Mouse (Mus musculus): ENCODE results near the gene Pcca. TPM values are rescaled to one million over a fixed set of nuclear protein-coding genes. Genes with fewer than 3 reads are reported as not detected.

The Pcca gene
- polyA plus RNA-seq, 1 experiment: 18.8 TPM

DNA sequence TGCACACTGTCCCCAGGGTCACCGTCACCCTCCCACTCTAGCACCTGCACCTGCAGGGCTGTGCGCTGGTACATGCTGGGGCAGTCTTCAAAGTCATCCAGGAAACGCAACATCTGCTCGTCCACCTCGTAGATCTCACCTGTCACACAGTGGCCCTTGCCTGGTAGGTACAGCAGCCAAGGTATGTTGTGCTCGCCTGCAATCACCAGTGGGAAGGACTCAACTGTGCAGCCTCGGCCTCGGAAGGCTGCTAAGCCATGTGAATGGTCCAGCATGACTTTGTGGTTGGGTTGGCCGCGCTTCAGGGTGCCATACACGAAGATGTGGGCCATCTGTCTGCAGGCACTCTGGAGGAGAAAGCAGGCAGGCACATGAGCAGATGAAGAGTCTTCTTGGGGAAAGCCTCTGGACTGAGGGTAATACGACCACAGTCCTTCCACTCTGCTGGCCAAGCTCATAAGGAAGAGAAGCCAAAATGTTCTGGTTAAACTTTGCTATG lies 357.4 kb downstream of the Pcca start:
- Histone ChIP-seq H3K36me3 (ENCODE audit: control insufficient read depth, insufficient read depth) (peaks cover 8% of the 10 kb centered on the region), H3K79me2 (ENCODE audit: control insufficient read depth, insufficient read depth) (no peaks in the 10 kb centered on the region), H3ac (ENCODE audit: control insufficient read depth, insufficient read length) (no peak overlapping the region), H3K4me3 (no peak overlapping the region), H3K4me2 (ENCODE audit: low read depth) (no peak overlapping the region), H3K27me3 (ENCODE audit: control insufficient read depth, insufficient read depth, insufficient read length) (no peaks in the 10 kb centered on the region)
- TF ChIP-seq MYOD1 (IDR thresholded peaks at IDR 0.05; ENCODE audit: control insufficient read depth in 1 of 3, insufficient read length in 2 of 3, low read depth in 2 of 3) (no peak), POLR2A (IDR thresholded peaks at IDR 0.05; ENCODE audit: insufficient read length, low read depth) (no peak), MAX (IDR thresholded peaks at IDR 0.05; ENCODE audit: low read depth) (no peak), SRF (IDR thresholded peaks at IDR 0.05; ENCODE audit: control insufficient read depth, insufficient read length, low read depth) (no peak), USF1 (IDR thresholded peaks at IDR 0.05; ENCODE audit: low read depth) (no peak), MYOG (IDR thresholded peaks at IDR 0.05; ENCODE audit: control insufficient read depth in 1 of 3, insufficient read depth in 1 of 3, insufficient read length in 2 of 3, low read depth in 2 of 3) (no peak), TCF3 (IDR thresholded peaks at IDR 0.05; ENCODE audit: insufficient read length, low read depth) (no peak), POLR2AphosphoS2 (IDR thresholded peaks at IDR 0.05; ENCODE audit: insufficient read length, low read depth) (no peak), REST (IDR thresholded peaks at IDR 0.05; ENCODE audit: insufficient read depth, insufficient read length) (no peak), E2F4 (IDR thresholded peaks at IDR 0.05; ENCODE audit: insufficient read depth) (no peak), TCF12 (IDR thresholded peaks at IDR 0.05; ENCODE audit: insufficient read depth, poor library complexity, severe bottlenecking) (no peak), CEBPB (IDR thresholded peaks at IDR 0.05; ENCODE audit: insufficient read depth, poor library complexity, severe bottlenecking) (no peak)

DNA sequence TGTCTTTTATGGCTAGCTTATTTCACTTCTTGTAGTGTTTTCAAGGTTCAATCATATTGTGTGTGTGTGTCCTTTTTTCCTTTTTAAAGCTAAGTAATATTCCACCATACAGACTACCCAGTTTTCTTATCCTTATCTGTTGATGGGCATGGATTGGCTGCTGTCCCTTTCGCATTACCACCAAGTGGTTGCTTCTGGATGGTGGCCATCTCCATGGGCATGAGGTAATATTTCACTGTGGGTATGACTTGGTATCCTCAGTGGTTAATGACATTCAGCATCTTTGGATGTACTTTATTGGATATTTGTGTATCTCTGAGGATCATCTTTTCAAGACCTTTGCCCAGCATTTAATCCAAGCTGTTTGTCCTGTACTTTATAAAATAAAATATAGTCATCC lies 362.0 kb downstream of the Pcca start:
- H3K4me2 ChIP-seq (ENCODE audit: low read depth): no peak overlapping the region
- no peaks in the 10 kb centered on the region for H3K27me3 ChIP-seq (ENCODE audit: control insufficient read depth, insufficient read depth, insufficient read length)
- no peaks in the 10 kb centered on the region for H3K79me2 ChIP-seq (ENCODE audit: control insufficient read depth, insufficient read depth)
- no peak overlapping the region for H3ac ChIP-seq (ENCODE audit: control insufficient read depth, insufficient read length)
- H3K4me3 ChIP-seq: no peak overlapping the region
- no peak for TF ChIP-seq CEBPB (IDR thresholded peaks at IDR 0.05; ENCODE audit: insufficient read depth, poor library complexity, severe bottlenecking)
- no peak for TF ChIP-seq MYOD1 (IDR thresholded peaks at IDR 0.05; ENCODE audit: control insufficient read depth in 1 of 3, insufficient read length in 2 of 3, low read depth in 2 of 3)
- TF ChIP-seq REST (IDR thresholded peaks at IDR 0.05; ENCODE audit: insufficient read depth, insufficient read length): no peak
- TF ChIP-seq E2F4 (IDR thresholded peaks at IDR 0.05; ENCODE audit: insufficient read depth): no peak
- no peak for TF ChIP-seq POLR2A (IDR thresholded peaks at IDR 0.05; ENCODE audit: insufficient read length, low read depth)
- TF ChIP-seq MYOG (IDR thresholded peaks at IDR 0.05; ENCODE audit: control insufficient read depth in 1 of 3, insufficient read depth in 1 of 3, insufficient read length in 2 of 3, low read depth in 2 of 3): no peak
- TF ChIP-seq SRF (IDR thresholded peaks at IDR 0.05; ENCODE audit: control insufficient read depth, insufficient read length, low read depth): no peak
- no peak for TF ChIP-seq TCF12 (IDR thresholded peaks at IDR 0.05; ENCODE audit: insufficient read depth, poor library complexity, severe bottlenecking)
- no peak for TF ChIP-seq MAX (IDR thresholded peaks at IDR 0.05; ENCODE audit: low read depth)
- TF ChIP-seq TCF3 (IDR thresholded peaks at IDR 0.05; ENCODE audit: insufficient read length, low read depth): no peak
- no peak for TF ChIP-seq POLR2AphosphoS2 (IDR thresholded peaks at IDR 0.05; ENCODE audit: insufficient read length, low read depth)
- TF ChIP-seq USF1 (IDR thresholded peaks at IDR 0.05; ENCODE audit: low read depth): no peak
- no peaks in the 10 kb centered on the region for H3K36me3 ChIP-seq (ENCODE audit: control insufficient read depth, insufficient read depth)

DNA sequence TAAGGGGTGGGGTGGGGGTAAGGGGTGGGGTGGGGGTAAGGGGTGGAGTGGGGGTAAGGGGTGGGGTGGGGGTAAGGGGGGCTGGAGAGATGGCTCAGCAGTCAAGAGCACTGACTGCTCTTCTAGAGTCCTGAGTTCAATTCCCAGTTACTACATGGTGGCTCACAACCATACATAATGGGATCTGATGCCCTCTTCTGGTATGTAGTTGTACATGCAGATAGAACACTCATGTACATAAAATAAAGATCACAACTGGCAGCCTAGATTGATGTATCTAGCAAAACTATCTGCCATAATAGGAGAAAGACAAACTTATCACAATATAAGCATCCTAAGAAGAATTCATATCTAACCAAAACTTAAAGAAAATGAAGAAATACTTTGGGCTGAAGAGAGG lies 364.4 kb downstream of the Pcca start:
- no peak overlapping the region for H3K4me2 ChIP-seq (ENCODE audit: low read depth)
- no peak for TF ChIP-seq POLR2AphosphoS2 (IDR thresholded peaks at IDR 0.05; ENCODE audit: insufficient read length, low read depth)
- no peak for TF ChIP-seq USF1 (IDR thresholded peaks at IDR 0.05; ENCODE audit: low read depth)
- no peak for TF ChIP-seq E2F4 (IDR thresholded peaks at IDR 0.05; ENCODE audit: insufficient read depth)
- no peak overlapping the region for H3K4me3 ChIP-seq
- no peaks in the 10 kb centered on the region for H3K36me3 ChIP-seq (ENCODE audit: control insufficient read depth, insufficient read depth)
- no peaks in the 10 kb centered on the region for H3K27me3 ChIP-seq (ENCODE audit: control insufficient read depth, insufficient read depth, insufficient read length)
- no peak overlapping the region for H3ac ChIP-seq (ENCODE audit: control insufficient read depth, insufficient read length)
- H3K79me2 ChIP-seq (ENCODE audit: control insufficient read depth, insufficient read depth): no peaks in the 10 kb centered on the region

DNA sequence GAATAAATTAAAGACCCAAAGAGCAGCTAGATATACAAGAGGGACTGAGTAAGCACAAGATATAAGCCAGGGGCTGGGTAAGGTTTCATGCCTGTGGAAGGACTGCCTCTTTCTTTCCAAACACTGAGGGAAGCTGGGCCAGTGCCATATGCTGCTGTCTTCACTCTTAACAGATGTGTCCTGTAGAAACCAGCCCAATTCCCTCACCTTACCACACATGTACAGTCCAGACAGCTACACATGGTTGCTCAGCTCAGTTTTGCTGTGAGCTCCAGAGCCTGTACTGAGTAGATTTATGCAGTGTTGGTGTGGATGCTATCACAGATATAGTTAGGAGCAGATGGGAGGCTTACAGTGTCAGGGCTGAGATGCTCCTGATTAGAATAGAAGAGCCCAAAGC lies 366.6 kb downstream of the Pcca start:
- no peak for TF ChIP-seq TCF12 (IDR thresholded peaks at IDR 0.05; ENCODE audit: insufficient read depth, poor library complexity, severe bottlenecking)
- TF ChIP-seq MYOG (IDR thresholded peaks at IDR 0.05; ENCODE audit: control insufficient read depth in 1 of 3, insufficient read depth in 1 of 3, insufficient read length in 2 of 3, low read depth in 2 of 3): no peak
- TF ChIP-seq E2F4 (IDR thresholded peaks at IDR 0.05; ENCODE audit: insufficient read depth): no peak
- no peak for TF ChIP-seq MAX (IDR thresholded peaks at IDR 0.05; ENCODE audit: low read depth)
- TF ChIP-seq POLR2A (IDR thresholded peaks at IDR 0.05; ENCODE audit: insufficient read length, low read depth): no peak
- TF ChIP-seq MYOD1 (IDR thresholded peaks at IDR 0.05; ENCODE audit: control insufficient read depth in 1 of 3, insufficient read length in 2 of 3, low read depth in 2 of 3): no peak
- TF ChIP-seq CEBPB (IDR thresholded peaks at IDR 0.05; ENCODE audit: insufficient read depth, poor library complexity, severe bottlenecking): no peak
- no peak overlapping the region for H3K4me2 ChIP-seq (ENCODE audit: low read depth)
- no peaks in the 10 kb centered on the region for H3K79me2 ChIP-seq (ENCODE audit: control insufficient read depth, insufficient read depth)
- H3K27me3 ChIP-seq (ENCODE audit: control insufficient read depth, insufficient read depth, insufficient read length): no peaks in the 10 kb centered on the region
- H3K4me3 ChIP-seq: no peak overlapping the region
- H3K36me3 ChIP-seq (ENCODE audit: control insufficient read depth, insufficient read depth): no peaks in the 10 kb centered on the region
- no peak overlapping the region for H3ac ChIP-seq (ENCODE audit: control insufficient read depth, insufficient read length)

DNA sequence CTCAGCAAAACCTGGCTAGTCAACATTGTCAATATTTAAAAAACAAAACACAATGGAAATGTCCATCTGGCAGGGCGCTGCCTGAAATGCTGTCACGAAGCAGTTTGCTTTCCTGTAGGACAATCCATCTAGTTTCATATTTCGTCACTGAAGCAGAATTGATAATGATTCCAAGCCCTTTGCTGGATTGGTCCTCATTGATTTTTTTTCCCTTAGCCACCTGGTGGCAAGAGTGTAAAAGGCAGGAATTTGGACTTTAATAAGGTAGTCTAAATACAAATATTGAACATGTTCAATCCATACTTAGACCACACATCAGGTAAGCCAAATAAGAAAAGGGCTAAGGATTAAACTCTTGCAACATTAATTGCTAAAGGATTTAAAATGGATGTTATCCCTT lies 367.1 kb downstream of the Pcca start:
- H3K36me3 ChIP-seq (ENCODE audit: control insufficient read depth, insufficient read depth): no peaks in the 10 kb centered on the region
- H3K27me3 ChIP-seq (ENCODE audit: control insufficient read depth, insufficient read depth, insufficient read length): no peaks in the 10 kb centered on the region
- no peak overlapping the region for H3ac ChIP-seq (ENCODE audit: control insufficient read depth, insufficient read length)
- H3K4me3 ChIP-seq: no peak overlapping the region
- TF ChIP-seq USF1 (IDR thresholded peaks at IDR 0.05; ENCODE audit: low read depth) (no peak), E2F4 (IDR thresholded peaks at IDR 0.05; ENCODE audit: insufficient read depth) (no peak), SRF (IDR thresholded peaks at IDR 0.05; ENCODE audit: control insufficient read depth, insufficient read length, low read depth) (no peak), TCF12 (IDR thresholded peaks at IDR 0.05; ENCODE audit: insufficient read depth, poor library complexity, severe bottlenecking) (no peak), REST (IDR thresholded peaks at IDR 0.05; ENCODE audit: insufficient read depth, insufficient read length) (no peak)
- no peaks in the 10 kb centered on the region for H3K79me2 ChIP-seq (ENCODE audit: control insufficient read depth, insufficient read depth)
- no peak overlapping the region for H3K4me2 ChIP-seq (ENCODE audit: low read depth)

Measured in myocyte (in vitro differentiated cells).